Mouse (Mus musculus): ENCODE data around the gene Slc6a20b.

Slc6a20b gene

DNA sequence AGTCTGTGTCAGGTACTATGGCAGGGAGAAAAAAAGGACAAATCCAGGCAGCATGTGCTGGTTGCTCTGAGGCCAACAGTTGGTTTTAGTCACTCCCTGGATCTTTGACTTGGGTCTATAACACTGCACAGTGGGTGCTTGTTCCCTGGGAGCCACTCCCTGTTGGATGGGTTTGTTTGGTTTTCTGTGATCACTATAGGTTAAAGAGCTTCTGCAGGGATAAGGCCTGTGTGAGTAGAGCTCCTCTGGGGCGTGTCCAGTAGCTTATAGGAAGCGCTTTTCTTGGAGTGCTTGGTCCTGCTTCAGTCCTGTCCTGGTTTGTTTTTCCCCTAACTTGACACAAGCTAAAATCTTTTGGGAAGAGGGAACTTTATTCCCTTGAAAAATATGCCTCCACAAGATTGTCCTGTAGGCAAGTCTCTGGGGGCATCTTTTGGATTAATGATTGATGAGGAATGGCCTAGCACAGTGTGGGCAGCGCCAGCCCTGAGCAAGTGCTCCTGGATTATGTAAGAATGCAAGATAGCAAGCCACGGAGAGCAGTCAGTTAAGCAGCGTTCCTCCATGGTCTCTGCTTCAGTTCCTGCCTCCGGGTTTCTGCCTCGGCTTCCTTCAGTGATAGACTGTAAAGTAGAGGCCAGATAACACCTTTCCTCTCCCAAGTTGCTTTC is 43.0 kb downstream of the Slc6a20b start:
- DNase-seq (ENCODE audit: low spot score) = peak; percentile 4

- no peak for DNase-seq (ENCODE audit: low spot score)
These were observed 54.8 kb downstream of the Slc6a20b start for GRCm38 (mm10) chr9:123577360-123578192.

DNA sequence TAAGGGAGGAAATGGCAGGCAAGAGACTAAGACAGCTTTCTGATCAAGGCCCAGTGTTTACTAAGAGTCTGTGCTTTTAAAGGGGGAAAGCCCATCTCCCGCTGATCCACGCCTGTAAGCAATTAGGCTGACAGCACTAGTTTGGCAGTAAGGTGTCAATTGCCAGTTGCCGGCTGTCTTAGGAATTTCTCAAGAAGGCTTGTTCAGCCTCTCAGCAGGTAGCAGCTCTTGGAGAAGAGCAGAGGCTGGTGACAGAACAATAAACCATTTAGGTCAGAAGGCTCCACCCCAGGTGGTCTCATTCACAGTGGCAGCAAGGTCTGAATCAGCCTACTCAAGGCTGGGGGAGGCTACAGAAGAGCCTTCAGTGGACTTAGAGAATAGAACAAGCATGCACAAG is 77.8 kb downstream of the Slc6a20b start:
- peak; percentile 54 for DNase-seq (ENCODE audit: low spot score)
